Mouse (Mus musculus): Measurements from ENCODE around the gene Msl1. TPM values are rescaled to one million over a fixed set of nuclear protein-coding genes. Genes with fewer than 3 reads are reported as not detected.

The Msl1 gene
- polyA plus RNA-seq, 1 experiment from 2014 or later: 22.3 TPM

DNA sequence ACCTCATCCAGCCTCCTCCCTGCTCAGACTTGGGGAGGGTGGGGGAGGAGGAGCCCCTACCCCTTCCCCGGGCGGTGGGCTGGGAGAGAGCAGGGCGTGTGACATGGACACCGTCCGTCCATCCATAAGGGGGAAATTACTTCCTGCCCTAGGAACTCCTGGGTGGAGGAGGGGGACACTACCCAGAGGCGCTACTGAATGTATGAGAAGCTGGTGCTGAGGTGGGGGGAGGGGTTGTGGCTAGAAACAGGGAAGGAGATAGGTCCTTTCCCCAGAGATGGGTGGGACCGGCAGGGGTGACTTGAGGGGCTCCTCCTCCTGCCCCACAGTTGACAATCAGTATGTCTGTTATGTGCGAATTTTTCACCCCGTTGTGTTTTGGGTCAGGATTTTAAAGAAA is 28.0 kb upstream of the Msl1 start:
- Histone ChIP-seq H3K36me3 (ENCODE audit: control insufficient read depth, insufficient read depth, low read length) (peaks cover 51% of the 10 kb centered on the region), H3K27ac (ENCODE audit: low read length) (peak overlapping the region; percentile 7; the same call in 1 of the 2 replicates), H3K4me2 (replicated peaks; ENCODE audit: low read depth, low read length) (peak overlapping the region; percentile 30; the same call in 1 of the 2 replicates), H3K4me1 (ENCODE audit: control insufficient read depth, insufficient read depth, low read length) (peaks cover 39% of the 10 kb centered on the region), H3K27me3 (ENCODE audit: control insufficient read depth, insufficient read depth, low read length) (no peaks in the 10 kb centered on the region), H3K4me3 (ENCODE audit: low read depth, low read length) (no peak overlapping the region), H3K9ac (replicated peaks; ENCODE audit: low read depth, low read length) (no peak overlapping the region), H3K9me3 (ENCODE audit: control insufficient read depth, low read depth, low read length) (no peaks in the 10 kb centered on the region)
- WGBS: 20% methylated on average over 9 of the region's 9 CpGs
- ATAC-seq (ENCODE audit: insufficient number of reproducible peaks, insufficient read depth, low FRiP score, low read depth): no peak

- H3K9ac ChIP-seq (replicated peaks; ENCODE audit: low read depth, low read length): no peak overlapping the region
- H3K4me2 ChIP-seq (replicated peaks; ENCODE audit: low read depth, low read length): peak overlapping the region; percentile 30
- H3K4me1 ChIP-seq (ENCODE audit: control insufficient read depth, insufficient read depth, low read length): peaks cover 40% of the 10 kb centered on the region
- peak overlapping the region; percentile 23; the same call in 1 of the 2 replicates for H3K27ac ChIP-seq (ENCODE audit: low read length)
- H3K36me3 ChIP-seq (ENCODE audit: control insufficient read depth, insufficient read depth, low read length): peaks cover 48% of the 10 kb centered on the region
- no peak for ATAC-seq (ENCODE audit: insufficient number of reproducible peaks, insufficient read depth, low FRiP score, low read depth)
- H3K4me3 ChIP-seq (ENCODE audit: low read depth, low read length): peak overlapping the region; percentile 1; the same call in 1 of the 2 replicates
- H3K9me3 ChIP-seq (ENCODE audit: control insufficient read depth, low read depth, low read length): no peaks in the 10 kb centered on the region
- no peaks in the 10 kb centered on the region for H3K27me3 ChIP-seq (ENCODE audit: control insufficient read depth, insufficient read depth, low read length)
- WGBS: 23% methylated on average over 4 of the region's 4 CpGs
These were observed 27.6 kb upstream of the Msl1 start for GRCm38 (mm10) chr11:98767713-98768112.

DNA sequence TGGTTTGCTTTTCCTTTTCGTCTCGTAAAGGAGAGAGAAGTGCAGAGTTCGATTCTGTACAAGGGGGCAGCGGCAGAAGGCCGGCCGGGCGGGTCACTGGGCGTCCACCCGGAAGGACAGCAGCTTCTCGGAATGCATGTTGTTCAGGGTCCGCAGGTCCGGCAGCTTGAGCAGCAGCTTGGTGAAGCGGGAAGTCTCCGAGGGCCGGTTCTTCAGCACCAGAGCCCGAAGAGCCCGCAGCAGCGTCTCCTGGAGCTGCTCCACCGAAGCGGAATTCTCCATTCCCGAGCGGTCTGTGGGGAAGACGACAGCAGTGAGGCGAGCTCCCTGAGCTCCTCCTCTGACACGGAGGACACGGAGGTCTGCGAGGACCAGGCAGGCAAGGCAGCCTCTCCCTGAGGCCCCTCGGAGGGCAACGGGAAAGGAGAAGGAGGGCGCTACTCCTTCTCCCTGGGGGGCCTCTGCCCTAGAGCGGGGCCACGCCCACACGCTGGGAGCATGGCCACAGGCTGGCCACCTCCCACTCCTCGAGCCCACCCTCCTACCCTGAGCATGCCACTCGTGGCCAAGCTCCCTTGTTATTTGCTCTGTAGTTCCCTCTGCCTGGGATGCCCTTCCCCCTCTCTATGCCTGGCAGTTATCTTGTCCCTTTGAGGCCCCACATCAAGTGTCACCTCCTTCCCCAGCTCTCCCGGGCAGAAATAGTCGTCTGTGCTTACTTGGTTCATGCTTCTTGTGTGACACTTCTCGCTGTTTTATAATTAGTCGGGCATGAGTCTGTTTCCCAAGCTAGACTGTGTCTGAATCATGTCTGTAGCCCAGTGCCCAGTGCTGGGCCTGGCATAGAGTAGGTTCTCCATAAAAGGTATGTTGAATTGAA is 26.9 kb upstream of the Msl1 start:
- Histone ChIP-seq H3K36me3 (ENCODE audit: control insufficient read depth, insufficient read depth, low read length) (peaks cover 42% of the 10 kb centered on the region), H3K4me3 (ENCODE audit: low read depth, low read length) (peak overlapping the region; percentile 1), H3K9me3 (ENCODE audit: control insufficient read depth, low read depth, low read length) (no peaks in the 10 kb centered on the region), H3K27ac (ENCODE audit: low read length) (peak overlapping the region; percentile 23; the same call in 1 of the 2 replicates), H3K9ac (replicated peaks; ENCODE audit: low read depth, low read length) (peak overlapping the region; percentile 28; the same call in 1 of the 2 replicates), H3K4me1 (ENCODE audit: control insufficient read depth, insufficient read depth, low read length) (peaks cover 42% of the 10 kb centered on the region), H3K4me2 (replicated peaks; ENCODE audit: low read depth, low read length) (peak overlapping the region; percentile 30), H3K27me3 (ENCODE audit: control insufficient read depth, insufficient read depth, low read length) (no peaks in the 10 kb centered on the region)
- 18% methylated on average over 39 of the region's 39 CpGs for WGBS
- no peak for ATAC-seq (ENCODE audit: insufficient number of reproducible peaks, insufficient read depth, low FRiP score, low read depth)

DNA sequence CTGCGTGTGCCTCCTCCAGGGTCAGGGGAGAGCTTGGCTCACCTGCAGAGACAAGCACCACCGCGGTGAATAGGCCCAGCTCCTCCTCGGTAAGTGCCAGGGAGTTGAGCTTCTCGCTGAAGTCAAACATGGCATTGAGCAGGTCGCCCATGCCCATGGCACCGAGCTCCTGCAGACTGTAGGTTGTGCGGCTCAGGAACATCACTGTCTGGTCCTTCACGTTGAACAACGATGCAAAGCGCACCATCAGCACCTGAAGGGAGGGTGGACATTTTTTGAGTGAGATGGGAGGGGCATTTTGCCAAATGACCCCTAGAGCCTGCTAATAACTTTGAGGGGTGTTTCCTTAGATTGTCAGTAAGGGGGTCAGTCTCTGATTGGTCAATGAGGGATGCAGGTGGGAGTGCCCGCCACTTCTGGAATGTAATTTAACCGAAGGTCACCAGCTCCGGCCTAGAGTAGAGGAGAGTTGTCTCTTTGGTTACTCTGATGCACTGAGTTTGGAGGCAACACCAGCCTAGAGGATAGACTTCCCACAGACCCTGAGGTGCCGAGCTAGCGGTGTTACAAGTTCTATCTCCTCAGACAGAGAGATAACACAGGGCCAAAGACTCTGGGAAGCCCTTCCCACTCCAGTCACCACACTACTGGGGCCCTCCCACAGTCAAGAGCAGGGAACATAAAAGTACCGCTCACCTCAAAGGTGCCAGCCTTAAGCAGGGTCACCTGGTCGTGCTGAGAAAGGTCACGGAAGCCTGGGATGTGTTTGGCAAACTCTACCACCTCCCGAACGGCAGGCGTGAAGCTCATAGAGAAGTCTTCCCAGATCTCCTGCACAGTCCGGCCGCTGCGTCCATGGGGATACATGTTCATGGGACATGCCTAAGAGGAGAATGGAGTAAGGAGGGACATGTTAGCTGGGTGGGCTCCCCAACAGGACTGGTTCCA is 26.0 kb upstream of the Msl1 start:
- H3K4me1 ChIP-seq (ENCODE audit: control insufficient read depth, insufficient read depth, low read length): peaks cover 44% of the 10 kb centered on the region
- no peaks in the 10 kb centered on the region for H3K9me3 ChIP-seq (ENCODE audit: control insufficient read depth, low read depth, low read length)
- no peak overlapping the region; the same call in 1 of the 2 replicates for H3K27ac ChIP-seq (ENCODE audit: low read length)
- H3K4me3 ChIP-seq (ENCODE audit: low read depth, low read length): no peak overlapping the region
- 84% methylated on average over 25 of the region's 25 CpGs for WGBS
- H3K36me3 ChIP-seq (ENCODE audit: control insufficient read depth, insufficient read depth, low read length): peaks cover 33% of the 10 kb centered on the region
- no peak overlapping the region for H3K4me2 ChIP-seq (replicated peaks; ENCODE audit: low read depth, low read length)
- no peak overlapping the region for H3K9ac ChIP-seq (replicated peaks; ENCODE audit: low read depth, low read length)
- no peaks in the 10 kb centered on the region for H3K27me3 ChIP-seq (ENCODE audit: control insufficient read depth, insufficient read depth, low read length)
- ATAC-seq (ENCODE audit: insufficient number of reproducible peaks, insufficient read depth, low FRiP score, low read depth): no peak

GRCm38 (mm10) chr11:98770096-98770975 is 25.0 kb upstream of the Msl1 start:
- Histone ChIP-seq H3K4me2 (replicated peaks; ENCODE audit: low read depth, low read length) (no peak overlapping the region), H3K27ac (ENCODE audit: low read length) (no peak overlapping the region), H3K36me3 (ENCODE audit: control insufficient read depth, insufficient read depth, low read length) (peaks cover 22% of the 10 kb centered on the region), H3K4me3 (ENCODE audit: low read depth, low read length) (no peak overlapping the region), H3K9ac (replicated peaks; ENCODE audit: low read depth, low read length) (no peak overlapping the region), H3K4me1 (ENCODE audit: control insufficient read depth, insufficient read depth, low read length) (peaks cover 48% of the 10 kb centered on the region), H3K9me3 (ENCODE audit: control insufficient read depth, low read depth, low read length) (no peaks in the 10 kb centered on the region), H3K27me3 (ENCODE audit: control insufficient read depth, insufficient read depth, low read length) (no peaks in the 10 kb centered on the region)
- no peak for ATAC-seq (ENCODE audit: insufficient number of reproducible peaks, insufficient read depth, low FRiP score, low read depth)
- WGBS: 93% methylated on average over 26 of the region's 26 CpGs

DNA sequence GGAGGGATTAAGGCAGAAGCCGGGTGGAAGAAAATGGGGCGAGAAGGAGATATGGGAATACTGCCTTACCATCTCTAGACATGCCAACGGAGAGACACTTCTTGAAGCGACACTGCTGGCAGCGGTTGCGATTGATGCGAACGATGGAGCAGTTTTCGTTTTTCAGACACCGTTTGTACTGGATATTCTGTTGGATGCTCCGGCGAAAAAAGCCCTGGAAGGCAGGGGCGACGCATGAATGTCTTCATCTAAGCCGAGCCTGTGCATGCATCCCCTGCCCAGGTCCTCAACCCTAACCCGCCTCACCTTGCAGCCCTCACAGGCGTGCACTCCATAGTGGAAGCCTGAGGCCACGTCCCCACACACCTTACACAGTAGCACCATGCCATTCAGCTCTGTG is 24.2 kb upstream of the Msl1 start:
- Histone ChIP-seq H3K4me3 (ENCODE audit: low read depth, low read length) (no peak overlapping the region), H3K36me3 (ENCODE audit: control insufficient read depth, insufficient read depth, low read length) (peaks cover 21% of the 10 kb centered on the region), H3K4me2 (replicated peaks; ENCODE audit: low read depth, low read length) (no peak overlapping the region), H3K27ac (ENCODE audit: low read length) (no peak overlapping the region), H3K4me1 (ENCODE audit: control insufficient read depth, insufficient read depth, low read length) (peaks cover 48% of the 10 kb centered on the region), H3K27me3 (ENCODE audit: control insufficient read depth, insufficient read depth, low read length) (no peaks in the 10 kb centered on the region), H3K9me3 (ENCODE audit: control insufficient read depth, low read depth, low read length) (no peaks in the 10 kb centered on the region), H3K9ac (replicated peaks; ENCODE audit: low read depth, low read length) (no peak overlapping the region)
- WGBS: 91% methylated on average over 18 of the region's 18 CpGs
- ATAC-seq (ENCODE audit: insufficient number of reproducible peaks, insufficient read depth, low FRiP score, low read depth): no peak

- Histone ChIP-seq H3K27ac (ENCODE audit: low read length) (no peak overlapping the region), H3K4me2 (replicated peaks; ENCODE audit: low read depth, low read length) (no peak overlapping the region), H3K4me1 (ENCODE audit: control insufficient read depth, insufficient read depth, low read length) (peaks cover 49% of the 10 kb centered on the region), H3K27me3 (ENCODE audit: control insufficient read depth, insufficient read depth, low read length) (no peaks in the 10 kb centered on the region), H3K4me3 (ENCODE audit: low read depth, low read length) (no peak overlapping the region), H3K9me3 (ENCODE audit: control insufficient read depth, low read depth, low read length) (no peaks in the 10 kb centered on the region), H3K36me3 (ENCODE audit: control insufficient read depth, insufficient read depth, low read length) (peaks cover 21% of the 10 kb centered on the region), H3K9ac (replicated peaks; ENCODE audit: low read depth, low read length) (no peak overlapping the region)
- 88% methylated on average over 11 of the region's 11 CpGs for WGBS
- ATAC-seq (ENCODE audit: insufficient number of reproducible peaks, insufficient read depth, low FRiP score, low read depth): no peak
These were observed 23.3 kb upstream of the Msl1 start for GRCm38 (mm10) chr11:98771844-98772525.
